Mouse (Mus musculus): ENCODE measurements around the gene Degs2. TPM values are rescaled to one million over a fixed set of nuclear protein-coding genes. Genes with fewer than 3 reads are reported as not detected.

Gene Degs2
- polyA plus RNA-seq, 1 experiment, result 21.6 TPM

GRCm38 (mm10) chr12:108694223-108694622 is 7.9 kb downstream of the Degs2 start:
- TF ChIP-seq CTCF (IDR thresholded peaks at IDR 0.05; ENCODE audit: borderline replicate concordance, control insufficient read depth, extremely low read depth, insufficient read depth, low read length, poor library complexity) (no peak), POLR2A (IDR thresholded peaks at IDR 0.05; ENCODE audit: control insufficient read depth, extremely low read depth, insufficient read depth, low read length, poor library complexity) (no peak)
- peaks cover 6% of the 10 kb centered on the region for H3K4me1 ChIP-seq (replicated peaks; ENCODE audit: control insufficient read depth, insufficient read depth, low read length)
- no peak overlapping the region for H3K27ac ChIP-seq (ENCODE audit: control insufficient read depth, insufficient read depth, low read length)
- no peak for DNase-seq
- H3K27me3 ChIP-seq (ENCODE audit: control insufficient read depth, insufficient read depth, low read length), result no peaks in the 10 kb centered on the region
- H3K4me3 ChIP-seq (ENCODE audit: control insufficient read depth, insufficient read depth, low read length), result no peak overlapping the region
- WGBS, result 91% methylated on average over 1 of the region's 1 CpGs
- no peaks in the 10 kb centered on the region for H3K36me3 ChIP-seq (ENCODE audit: control insufficient read depth, insufficient read depth, low read length)

GRCm38 (mm10) chr12:108693592-108693991 is 8.5 kb downstream of the Degs2 start:
- H3K4me3 ChIP-seq (ENCODE audit: control insufficient read depth, insufficient read depth, low read length), result no peak overlapping the region
- WGBS, result 88% methylated on average over 2 of the region's 2 CpGs

DNA sequence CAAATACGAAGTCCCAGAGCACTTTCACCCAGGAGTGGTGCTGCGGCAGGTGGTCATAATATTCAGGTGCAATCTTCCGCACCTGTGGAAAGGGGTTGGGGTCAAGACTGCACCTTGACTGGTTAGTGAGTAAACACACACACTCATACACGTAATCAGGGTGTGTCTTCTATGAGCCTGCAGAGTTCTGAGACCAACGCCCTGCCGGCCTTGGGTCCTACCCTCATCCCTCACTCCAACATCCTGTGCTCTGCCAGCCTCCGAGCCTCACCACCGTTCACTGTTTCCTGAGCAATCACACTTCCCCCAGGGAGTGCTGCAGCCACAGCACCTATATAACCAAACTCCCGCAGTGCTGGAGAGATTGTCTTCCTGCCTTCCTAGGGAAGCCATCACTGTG is 11.6 kb downstream of the Degs2 start:
- TF ChIP-seq CTCF (IDR thresholded peaks at IDR 0.05; ENCODE audit: borderline replicate concordance, control insufficient read depth, extremely low read depth, insufficient read depth, low read length, poor library complexity) (no peak), POLR2A (IDR thresholded peaks at IDR 0.05; ENCODE audit: control insufficient read depth, extremely low read depth, insufficient read depth, low read length, poor library complexity) (no peak)
- H3K36me3 ChIP-seq (ENCODE audit: control insufficient read depth, insufficient read depth, low read length), result no peaks in the 10 kb centered on the region
- WGBS, result 69% methylated on average over 9 of the region's 9 CpGs
- H3K27me3 ChIP-seq (ENCODE audit: control insufficient read depth, insufficient read depth, low read length), result no peaks in the 10 kb centered on the region
- H3K4me3 ChIP-seq (ENCODE audit: control insufficient read depth, insufficient read depth, low read length), result no peak overlapping the region
- no peak overlapping the region for H3K27ac ChIP-seq (ENCODE audit: control insufficient read depth, insufficient read depth, low read length)
- peaks cover 18% of the 10 kb centered on the region for H3K4me1 ChIP-seq (replicated peaks; ENCODE audit: control insufficient read depth, insufficient read depth, low read length)
- DNase-seq, result no peak

More at GRCm38 (mm10) chr12:108693592-108693991, 8.5 kb downstream of the Degs2 start:
- DNase-seq, result no peak
- no peaks in the 10 kb centered on the region; the same call in 1 of the 2 replicates for H3K4me1 ChIP-seq (replicated peaks; ENCODE audit: control insufficient read depth, insufficient read depth, low read length)
- no peaks in the 10 kb centered on the region for H3K36me3 ChIP-seq (ENCODE audit: control insufficient read depth, insufficient read depth, low read length)
- H3K27ac ChIP-seq (ENCODE audit: control insufficient read depth, insufficient read depth, low read length), result no peak overlapping the region
- TF ChIP-seq CTCF (IDR thresholded peaks at IDR 0.05; ENCODE audit: borderline replicate concordance, control insufficient read depth, extremely low read depth, insufficient read depth, low read length, poor library complexity), result no peak
- TF ChIP-seq POLR2A (IDR thresholded peaks at IDR 0.05; ENCODE audit: control insufficient read depth, extremely low read depth, insufficient read depth, low read length, poor library complexity), result no peak
- no peaks in the 10 kb centered on the region for H3K27me3 ChIP-seq (ENCODE audit: control insufficient read depth, insufficient read depth, low read length)

DNA sequence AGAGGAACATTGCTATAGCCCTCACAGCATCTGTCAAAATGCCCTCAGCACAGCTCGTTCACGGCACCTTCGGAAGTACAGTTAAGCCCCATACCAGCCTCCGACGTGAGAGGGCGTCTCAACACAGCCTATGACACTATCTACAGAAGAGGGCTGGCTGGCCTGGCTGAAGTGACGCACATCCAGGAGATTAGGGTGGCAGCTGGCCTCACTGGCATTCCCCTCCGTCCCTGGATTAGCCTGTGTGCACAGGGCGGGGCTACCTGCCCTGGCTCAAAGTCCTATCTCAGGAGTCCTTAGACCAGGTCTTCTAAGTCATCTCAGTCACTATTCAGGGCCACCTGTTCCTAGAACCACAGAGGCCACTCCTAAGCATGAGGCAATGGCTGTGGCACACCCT is 12.9 kb downstream of the Degs2 start:
- TF ChIP-seq POLR2A (IDR thresholded peaks at IDR 0.05; ENCODE audit: control insufficient read depth, extremely low read depth, insufficient read depth, low read length, poor library complexity) (no peak), CTCF (IDR thresholded peaks at IDR 0.05; ENCODE audit: borderline replicate concordance, control insufficient read depth, extremely low read depth, insufficient read depth, low read length, poor library complexity) (no peak)
- peaks cover 28% of the 10 kb centered on the region for H3K4me1 ChIP-seq (replicated peaks; ENCODE audit: control insufficient read depth, insufficient read depth, low read length)
- H3K27ac ChIP-seq (ENCODE audit: control insufficient read depth, insufficient read depth, low read length), result no peak overlapping the region
- WGBS, result 98% methylated on average over 9 of the region's 9 CpGs
- H3K36me3 ChIP-seq (ENCODE audit: control insufficient read depth, insufficient read depth, low read length), result no peaks in the 10 kb centered on the region
- no peak for DNase-seq
- no peak overlapping the region for H3K4me3 ChIP-seq (ENCODE audit: control insufficient read depth, insufficient read depth, low read length)
- no peaks in the 10 kb centered on the region for H3K27me3 ChIP-seq (ENCODE audit: control insufficient read depth, insufficient read depth, low read length)

DNA sequence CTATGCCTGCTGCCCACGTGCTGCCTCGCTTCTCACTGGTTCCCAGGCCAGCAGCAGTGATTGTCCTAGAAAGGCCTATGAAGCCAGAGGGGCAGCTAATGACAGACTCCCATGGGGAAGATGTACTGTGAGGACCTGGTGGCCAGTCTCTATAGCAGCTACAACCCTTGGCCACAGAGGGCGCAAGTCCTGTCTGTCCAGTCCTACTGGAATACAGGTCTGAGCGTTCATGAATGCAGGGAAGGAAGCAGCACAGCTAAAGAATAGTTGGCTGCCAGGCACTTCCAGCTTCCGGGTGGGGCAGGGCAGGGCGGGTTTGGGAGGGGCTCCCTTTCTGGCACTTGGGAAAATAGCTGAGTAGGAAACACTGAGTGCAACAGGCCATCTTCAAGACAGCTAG is 15.2 kb downstream of the Degs2 start:
- 86% methylated on average over 6 of the region's 6 CpGs for WGBS
- Histone ChIP-seq H3K36me3 (ENCODE audit: control insufficient read depth, insufficient read depth, low read length) (0 out of 2 replicates have a peak, but pooled peaks cover 3% of the 10 kb centered on the region), H3K4me1 (replicated peaks; ENCODE audit: control insufficient read depth, insufficient read depth, low read length) (peaks cover 47% of the 10 kb centered on the region), H3K27ac (ENCODE audit: control insufficient read depth, insufficient read depth, low read length) (peak overlapping the region; percentile 48; the same call in 1 of the 2 replicates), H3K27me3 (ENCODE audit: control insufficient read depth, insufficient read depth, low read length) (no peaks in the 10 kb centered on the region), H3K4me3 (ENCODE audit: control insufficient read depth, insufficient read depth, low read length) (no peak overlapping the region)
- no peak for DNase-seq
- TF ChIP-seq CTCF (IDR thresholded peaks at IDR 0.05; ENCODE audit: borderline replicate concordance, control insufficient read depth, extremely low read depth, insufficient read depth, low read length, poor library complexity) (no peak), POLR2A (IDR thresholded peaks at IDR 0.05; ENCODE audit: control insufficient read depth, extremely low read depth, insufficient read depth, low read length, poor library complexity) (no peak)

GRCm38 (mm10) chr12:108686463-108686862 is 15.7 kb downstream of the Degs2 start:
- peak overlapping the region; percentile 77 for H3K27ac ChIP-seq (ENCODE audit: control insufficient read depth, insufficient read depth, low read length)

More at GRCm38 (mm10) chr12:108686463-108686862, 15.7 kb downstream of the Degs2 start:
- DNase-seq, result peak; percentile 78
- WGBS, result 13% methylated on average over 6 of the region's 6 CpGs
- Histone ChIP-seq H3K4me3 (ENCODE audit: control insufficient read depth, insufficient read depth, low read length) (peak overlapping the region; percentile 8; the same call in 1 of the 2 replicates), H3K4me1 (replicated peaks; ENCODE audit: control insufficient read depth, insufficient read depth, low read length) (peaks cover 51% of the 10 kb centered on the region), H3K27me3 (ENCODE audit: control insufficient read depth, insufficient read depth, low read length) (no peaks in the 10 kb centered on the region), H3K36me3 (ENCODE audit: control insufficient read depth, insufficient read depth, low read length) (0 out of 2 replicates have a peak, but pooled peaks cover 3% of the 10 kb centered on the region)
- TF ChIP-seq CTCF (IDR thresholded peaks at IDR 0.05; ENCODE audit: borderline replicate concordance, control insufficient read depth, extremely low read depth, insufficient read depth, low read length, poor library complexity), result no peak
- peak; percentile 34; the same call in 1 of the 2 replicates for TF ChIP-seq POLR2A (IDR thresholded peaks at IDR 0.05; ENCODE audit: control insufficient read depth, extremely low read depth, insufficient read depth, low read length, poor library complexity)
